Mouse (Mus musculus) gastrocnemius, postnatal 14 days (tissue): ENCODE measurements around the gene Dok1. TPM values are rescaled to one million over a fixed set of nuclear protein-coding genes. Genes with fewer than 3 reads are reported as not detected.
A peak's percentile ranks its signal among the peaks of the same experiment; 100 is the strongest.

Source experiments
- DNase-seq: peaks from one replicate; pipeline ENCODE4 v3.0.0; 2021; ENCODE audit warnings: mixed read lengths
- intact Hi-C: fragments of 180-260 bp; cut with DNase I; formaldehyde crosslinking; loops from one replicate; pipeline ENCODE4 v1.15.1; 2025; ENCODE audit warnings: low total_unique reads
- microRNA-seq, 2 experiments: library from miRNA; unstranded; fragments of <30 nt; microRNA quantifications; one replicate each; pipeline ENCODE4 v1.2.0; 2021
- total RNA-seq, 2 experiments: library from RNA; stranded (reverse); gene quantifications; 2 replicates each; pipeline ENCODE4 v1.2.3; 2021

Dok1 gene
- total RNA-seq, 2 experiments from 2014 or later = 5.0 to 7.1 TPM

GRCm38 (mm10) chr6:82996740-82997315 lies 36.4 kb downstream of the Dok1 start:
- peak; percentile 88 for DNase-seq
- intact Hi-C loops = no loop called here

GRCm38 (mm10) chr6:82994372-82994771 lies 38.9 kb downstream of the Dok1 start:
- DNase-seq = no peak
- intact Hi-C loops = no loop called here

GRCm38 (mm10) chr6:82993696-82994095 lies 39.6 kb downstream of the Dok1 start:
- intact Hi-C loops = no loop called here

GRCm38 (mm10) chr6:82987411-82987971 lies 45.8 kb downstream of the Dok1 start:
- intact Hi-C loops = no loop called here
- no peak for DNase-seq

More at GRCm38 (mm10) chr6:82993696-82994095, 39.6 kb downstream of the Dok1 start:
- no peak for DNase-seq

Small RNA genes lying within 50 kb of the gene (microRNA-seq; reads per million reads assigned to microRNA genes)
- 0 reads per million in 2 experiments for gene Mir7040

Other genes starting within 250 kb of the Dok1 start
- gene Sema4f, start 93.7 kb downstream of the Dok1 start, total RNA-seq = under 1 TPM; 0.16 to 0.71 TPM
- 1 to 10 TPM in 1 of 2 experiments, under 1 TPM in 1; 0.82 to 1.1 TPM for gene M1ap, start 86.6 kb downstream of the Dok1 start, total RNA-seq
- gene Loxl3, start 702 bp upstream of the Dok1 start, total RNA-seq = 1 to 10 TPM; 6.9 to 7.4 TPM
- gene Aup1, start 21.1 kb upstream of the Dok1 start, total RNA-seq = 10 to 100 TPM; 60.2 to 65.8 TPM
- 10 to 100 TPM; 20.0 to 21.7 TPM for gene Htra2, start 21.8 kb upstream of the Dok1 start, total RNA-seq
- gene Dqx1, start 24.4 kb upstream of the Dok1 start, total RNA-seq = under 1 TPM; 0.27 to 0.35 TPM
- gene Tlx2, start 36.8 kb upstream of the Dok1 start, total RNA-seq = not detected
- gene Pcgf1, start 44.4 kb upstream of the Dok1 start, total RNA-seq = 1 to 10 TPM; 6.8 to 7.0 TPM
- gene Lbx2, start 52.9 kb upstream of the Dok1 start, total RNA-seq = under 1 TPM in 1 of 2 experiments, not detected in 1; 0.49 TPM
- gene Ccdc142, start 68.1 kb upstream of the Dok1 start, total RNA-seq = 1 to 10 TPM in 1 of 2 experiments, not detected in 1; 1.2 TPM
- under 1 TPM; 0.88 to 1.00 TPM for gene Gm42688, start 68.1 kb upstream of the Dok1 start, total RNA-seq
- gene Mrpl53, start 75.6 kb upstream of the Dok1 start, total RNA-seq = 100 to 1,000 TPM; 100 to 117 TPM
- 1 to 10 TPM; 6.8 to 8.8 TPM for gene Mogs, start 82.0 kb upstream of the Dok1 start, total RNA-seq
- gene Wbp1, start 88.1 kb upstream of the Dok1 start, total RNA-seq = 10 to 100 TPM; 48.2 to 50.5 TPM
- gene Ino80b, start 92.0 kb upstream of the Dok1 start, total RNA-seq = 10 to 100 TPM; 14.5 to 15.2 TPM
- 10 to 100 TPM; 13.0 to 16.5 TPM for gene Rtkn, start 102.0 kb upstream of the Dok1 start, total RNA-seq
- gene Wdr54, start 122.9 kb upstream of the Dok1 start, total RNA-seq = 1 to 10 TPM; 1.2 to 2.0 TPM
- not detected for gene 1700003E16Rik, start 122.9 kb upstream of the Dok1 start, total RNA-seq
- gene Dctn1, start 132.4 kb upstream of the Dok1 start, total RNA-seq = 100 to 1,000 TPM; 116 to 120 TPM
- not detected for gene Slc4a5, start 186.4 kb upstream of the Dok1 start, total RNA-seq